Mouse (Mus musculus) forebrain, embryonic 11.5 days (tissue): Measurements from ENCODE around the gene Gm26727. TPM values are rescaled to one million over a fixed set of nuclear protein-coding genes. Genes with fewer than 3 reads are reported as not detected.
"Not testable (repeated sequence)": the region's sequence is repeated elsewhere in the genome, so short reads cannot be mapped to it uniquely, and the experiment has no call there.

Experiments
- ATAC-seq: fragments of 200-750 bp; cut with Nextera tagmentation; replicated peaks from 2 replicates; pipeline ENCODE4 v1.8.0; 2017; ENCODE audit warnings: moderate TSS enrichment; ENCODE audit not compliant: low FRiP score
- DNase-seq: peaks from one replicate; pipeline ENCODE4 v3.0.0-alpha.2; 2017; ENCODE audit warnings: low spot score
- H3K27ac ChIP-seq: fragments of 300-500 bp; sonication (generic); 2 replicates; pipeline ENCODE4 v1.5.1; 2014; ENCODE audit warnings: low read depth, low read length
- H3K27me3 ChIP-seq: fragments of 300-500 bp; sonication (generic); 2 replicates; pipeline ENCODE4 v1.6.1; 2014; ENCODE audit warnings: mild to moderate bottlenecking, low read length, mixed read lengths; ENCODE audit not compliant: control insufficient read depth, insufficient read depth
- H3K36me3 ChIP-seq: fragments of 300-500 bp; sonication (generic); 2 replicates; pipeline ENCODE4 v1.6.1; 2014; ENCODE audit warnings: mild to moderate bottlenecking, low read length, moderate library complexity, mixed read lengths; ENCODE audit not compliant: control insufficient read depth, insufficient read depth
- H3K4me1 ChIP-seq: fragments of 300-500 bp; sonication (generic); replicated peaks from 2 replicates; pipeline ENCODE4 v1.6.1; 2014; ENCODE audit warnings: low read length, mixed read lengths; ENCODE audit not compliant: control insufficient read depth, insufficient read depth
- H3K4me2 ChIP-seq: fragments of 300-500 bp; sonication (generic); 2 replicates; pipeline ENCODE4 v1.6.1; 2014; ENCODE audit warnings: low read depth, mild to moderate bottlenecking, low read length, moderate library complexity, mixed read lengths; ENCODE audit not compliant: severe bottlenecking
- H3K4me3 ChIP-seq: fragments of 300-500 bp; sonication (generic); 2 replicates; pipeline ENCODE4 v1.5.1; 2014; ENCODE audit warnings: low read depth, low read length
- H3K9ac ChIP-seq: fragments of 300-500 bp; sonication (generic); 2 replicates; pipeline ENCODE4 v1.6.1; 2014; ENCODE audit warnings: low read length
- H3K9me3 ChIP-seq: fragments of 300-500 bp; sonication (generic); 2 replicates; pipeline ENCODE4 v1.6.1; 2016; ENCODE audit warnings: low read length, mixed read lengths; ENCODE audit not compliant: control insufficient read depth
- WGBS: fragments of 180-500 bp; shearing (Covaris S2); extraction: QIAGEN DNeasy Blood & Tissue Kit; methylation state at CpG from one replicate; pipeline ENCODE4 v1.1.7; 2014; 5-methylcytosine and 5-hydroxymethylcytosine counted together
- polyA plus RNA-seq: library from polyadenylated mRNA; unstranded; fragments of >200 nt; fragmentation: Nextera tagmentation; extraction: Ambion mirVana; gene quantifications from 2 replicates; pipeline ENCODE4 v1.2.1, GENCODE M21; 2014

The Gm26727 gene
- polyA plus RNA-seq, 1 experiment from 2014 or later = not detected

GRCm38 (mm10) chr2:67438309-67438708 lies 5.3 kb upstream of the Gm26727 start:
- DNase-seq = no peak
- H3K9me3 ChIP-seq = no peaks in the 10 kb centered on the region
- no peak for ATAC-seq
- no peak overlapping the region for H3K4me2 ChIP-seq
- H3K27me3 ChIP-seq = no peaks in the 10 kb centered on the region
- H3K9ac ChIP-seq = no peak overlapping the region
- H3K4me3 ChIP-seq = no peak overlapping the region
- H3K36me3 ChIP-seq = no peaks in the 10 kb centered on the region
- no peaks in the 10 kb centered on the region for H3K4me1 ChIP-seq
- H3K27ac ChIP-seq = no peak overlapping the region
- WGBS = 89% methylated on average over 8 of the region's 8 CpGs

DNA sequence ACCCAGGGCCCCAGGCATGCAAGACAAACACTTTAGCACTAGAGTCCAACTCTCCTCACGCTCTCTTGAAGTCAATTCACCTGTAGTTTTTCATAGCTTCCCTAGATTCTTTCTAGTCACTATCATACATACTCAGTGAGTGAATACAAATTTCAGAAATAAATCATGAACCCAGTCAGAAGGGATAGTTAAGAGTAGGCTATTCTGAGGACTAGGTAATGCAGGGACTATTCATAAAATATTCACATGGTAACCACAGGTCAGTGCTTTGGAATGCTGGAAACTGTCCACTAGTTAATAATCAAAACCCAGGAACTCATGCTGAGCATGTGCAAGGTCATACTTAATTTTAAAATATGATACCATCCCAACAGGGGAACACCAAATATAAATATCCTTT lies 10.2 kb downstream of the Gm26727 start:
- H3K4me3 ChIP-seq = no peak overlapping the region
- 86% methylated on average over 1 of the region's 1 CpGs for WGBS
- H3K4me1 ChIP-seq = no peaks in the 10 kb centered on the region
- H3K36me3 ChIP-seq = no peaks in the 10 kb centered on the region
- H3K27me3 ChIP-seq = no peaks in the 10 kb centered on the region
- no peak overlapping the region for H3K9ac ChIP-seq
- DNase-seq = no peak
- no peak overlapping the region for H3K27ac ChIP-seq
- no peaks in the 10 kb centered on the region for H3K9me3 ChIP-seq
- no peak for ATAC-seq
- H3K4me2 ChIP-seq = no peak overlapping the region

DNA sequence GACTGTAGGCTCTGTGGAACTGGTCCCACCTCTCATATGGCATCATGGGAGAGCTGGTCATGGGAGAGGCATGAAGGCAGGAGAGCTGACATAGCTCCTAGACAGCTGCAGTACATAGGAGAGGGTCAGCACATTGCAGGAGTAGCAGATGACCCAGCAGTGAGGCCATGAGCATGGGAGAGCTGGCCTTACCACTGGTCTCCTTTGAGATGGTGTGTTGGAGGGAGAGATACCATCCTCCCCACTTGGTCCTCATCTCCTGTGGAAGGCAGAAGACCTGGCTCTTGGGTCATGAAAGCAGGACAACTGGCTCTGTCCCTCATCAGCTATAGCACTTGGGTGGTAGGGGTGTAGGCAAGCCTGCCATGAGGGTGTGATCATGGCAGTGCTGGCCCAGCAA lies 12.1 kb downstream of the Gm26727 start:
- Histone ChIP-seq H3K36me3 (no peaks in the 10 kb centered on the region), H3K4me1 (no peaks in the 10 kb centered on the region), H3K4me2 (no peak overlapping the region), H3K4me3 (no peak overlapping the region), H3K27ac (no peak overlapping the region), H3K27me3 (no peaks in the 10 kb centered on the region), H3K9me3 (no peaks in the 10 kb centered on the region), H3K9ac (no peak overlapping the region)
- ATAC-seq (no peak), DNase-seq (no peak)

GRCm38 (mm10) chr2:67413425-67413824 lies 19.6 kb downstream of the Gm26727 start, which contains the start of gene Gm21830:
Gene Gm21830, plus strand, starts transcription at chr2:67413725.
- not testable (repeated sequence) for ATAC-seq, H3K4me2 ChIP-seq, H3K27ac ChIP-seq, DNase-seq, H3K27me3 ChIP-seq, H3K36me3 ChIP-seq, H3K9me3 ChIP-seq, H3K4me1 ChIP-seq, H3K9ac ChIP-seq, H3K4me3 ChIP-seq
- WGBS = no CpG with 5 or more reads among the region's 1 CpGs

Other genes starting within 250 kb of the Gm26727 start
- not detected in 2 replicates for gene Gm21830, start 19.5 kb downstream of the Gm26727 start, polyA plus RNA-seq
- gene Xirp2, start 12.8 kb upstream of the Gm26727 start, polyA plus RNA-seq = not detected in 2 replicates
- gene B3galt1, start 132.7 kb upstream of the Gm26727 start, polyA plus RNA-seq = 13.4 and 14.0 TPM in 2 replicates